Mouse (Mus musculus): ENCODE measurements around the gene Vsnl1. TPM values are rescaled to one million over a fixed set of nuclear protein-coding genes. Genes with fewer than 3 reads are reported as not detected.

The Vsnl1 gene
- total and polyA plus RNA-seq, 3 experiments: not detected

DNA sequence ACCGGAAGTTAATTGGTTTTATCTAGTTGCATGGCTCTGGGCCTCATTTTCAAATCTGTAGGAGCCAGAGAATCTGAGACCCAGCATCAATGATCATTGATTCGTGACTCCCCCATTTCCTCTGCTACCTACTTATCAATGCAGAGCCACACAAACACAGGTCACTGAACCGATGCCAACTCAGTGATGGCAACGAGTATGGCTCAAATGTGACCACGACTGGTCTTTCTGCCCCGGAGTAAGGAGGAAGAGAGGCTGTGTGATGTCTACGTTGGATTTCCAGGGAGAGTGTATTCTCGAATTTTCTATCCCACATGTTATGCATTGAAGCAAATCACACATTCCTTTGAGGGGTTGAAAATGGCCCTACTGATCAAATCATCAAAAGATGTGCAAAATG is 2.0 kb downstream of the Vsnl1 start (continued):
- no peak for TF ChIP-seq ZKSCAN1 (IDR thresholded peaks at IDR 0.05; ENCODE audit: low read depth, low read length)
- no peak for TF ChIP-seq TBP (IDR thresholded peaks at IDR 0.05; ENCODE audit: low read depth, low read length)

GRCm38 (mm10) chr12:11433716-11434115 is 2.7 kb downstream of the Vsnl1 start:
- Histone ChIP-seq H3K27me3 (ENCODE audit: control insufficient read depth in 1 of 2, insufficient read depth in 2 of 2, low read length in 2 of 2) (no peaks in the 10 kb centered on the region), H3K79me2 (ENCODE audit: control insufficient read depth, insufficient read depth, low read length, poor library complexity) (no peaks in the 10 kb centered on the region), H3K36me3 (ENCODE audit: control insufficient read depth in 1 of 2, insufficient read depth in 2 of 2, low read length in 2 of 2) (no peaks in the 10 kb centered on the region), H3K9me3 (replicated peaks; ENCODE audit: insufficient read depth, low read length) (no peaks in the 10 kb centered on the region), H3K4me1 (ENCODE audit: control insufficient read depth in 1 of 2, insufficient read depth in 2 of 2, low read length in 2 of 2) (no peaks in the 10 kb centered on the region), H3K9ac (ENCODE audit: control insufficient read depth, low read depth, low read length, poor library complexity, severe bottlenecking) (no peak overlapping the region), H3K27ac (ENCODE audit: control insufficient read depth, low read depth, low read length) (no peak overlapping the region), H3K4me3 (ENCODE audit: control insufficient read depth in 1 of 2, insufficient read depth in 1 of 2, low read depth in 2 of 2, low read length in 2 of 2) (no peak overlapping the region)
- TF ChIP-seq UBTF (IDR thresholded peaks at IDR 0.05; ENCODE audit: borderline replicate concordance, insufficient read depth, low read depth, low read length) (no peak), GABPA (IDR thresholded peaks at IDR 0.05; ENCODE audit: low read depth, low read length) (no peak), CHD1 (IDR thresholded peaks at IDR 0.05; ENCODE audit: low read depth, low read length) (no peak)
- DNase-seq (ENCODE audit: low read depth, low spot score): no peak

GRCm38 (mm10) chr12:11433126-11433525 is 3.3 kb downstream of the Vsnl1 start:
- Histone ChIP-seq H3K4me3 (ENCODE audit: control insufficient read depth in 1 of 2, insufficient read depth in 1 of 2, low read depth in 2 of 2, low read length in 2 of 2) (no peak overlapping the region), H3K27me3 (ENCODE audit: control insufficient read depth in 1 of 2, insufficient read depth in 2 of 2, low read length in 2 of 2) (no peaks in the 10 kb centered on the region), H3K9ac (ENCODE audit: control insufficient read depth, low read depth, low read length, poor library complexity, severe bottlenecking) (no peak overlapping the region), H3K79me2 (ENCODE audit: control insufficient read depth, insufficient read depth, low read length, poor library complexity) (no peaks in the 10 kb centered on the region), H3K27ac (ENCODE audit: control insufficient read depth, low read depth, low read length) (no peak overlapping the region), H3K9me3 (replicated peaks; ENCODE audit: insufficient read depth, low read length) (no peaks in the 10 kb centered on the region), H3K36me3 (ENCODE audit: control insufficient read depth in 1 of 2, insufficient read depth in 2 of 2, low read length in 2 of 2) (no peaks in the 10 kb centered on the region), H3K4me1 (ENCODE audit: control insufficient read depth in 1 of 2, insufficient read depth in 2 of 2, low read length in 2 of 2) (no peaks in the 10 kb centered on the region)
- no peak for DNase-seq (ENCODE audit: low read depth, low spot score)
- no peak for TF ChIP-seq TCF12 (IDR thresholded peaks at IDR 0.05; ENCODE audit: low read depth, low read length)
- TF ChIP-seq MAFK (IDR thresholded peaks at IDR 0.05; ENCODE audit: borderline replicate concordance, low read depth, low read length): no peak
- no peak for TF ChIP-seq SIN3A (IDR thresholded peaks at IDR 0.05; ENCODE audit: low read length)
- TF ChIP-seq GABPA (IDR thresholded peaks at IDR 0.05; ENCODE audit: low read depth, low read length): no peak
- no peak for TF ChIP-seq BHLHE40 (IDR thresholded peaks at IDR 0.05; ENCODE audit: borderline replicate concordance, low read depth, low read length)
- no peak for TF ChIP-seq EP300 (IDR thresholded peaks at IDR 0.05; ENCODE audit: low read depth in 1 of 2, low read length in 2 of 2)
- no peak for TF ChIP-seq HCFC1 (IDR thresholded peaks at IDR 0.05; ENCODE audit: low read depth, low read length)
- TF ChIP-seq POLR2AphosphoS5 (IDR thresholded peaks at IDR 0.05; ENCODE audit: borderline replicate concordance, low read depth, low read length): no peak

DNA sequence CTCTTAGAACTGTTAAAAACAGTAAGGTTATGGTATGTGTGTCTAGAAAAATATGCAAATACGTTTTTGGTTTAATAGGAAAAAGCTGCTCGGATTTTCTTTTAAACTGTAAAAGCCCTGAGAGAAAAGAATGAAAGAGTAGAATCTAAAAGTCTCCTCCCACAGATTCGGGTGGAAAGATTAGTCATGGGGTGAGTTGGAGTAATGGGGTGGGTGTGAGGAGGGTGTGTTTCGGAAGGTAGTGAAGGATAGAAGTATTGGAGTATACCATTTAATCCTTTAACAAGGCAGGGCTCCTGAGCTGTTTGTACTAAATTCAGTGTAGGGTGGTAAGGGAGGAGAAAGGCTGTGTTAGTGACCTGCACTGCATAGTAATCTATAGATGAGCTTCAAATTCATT is 9.0 kb downstream of the Vsnl1 start:
- Histone ChIP-seq H3K9me3 (replicated peaks; ENCODE audit: insufficient read depth, low read length) (no peaks in the 10 kb centered on the region), H3K4me1 (ENCODE audit: control insufficient read depth in 1 of 2, insufficient read depth in 2 of 2, low read length in 2 of 2) (no peaks in the 10 kb centered on the region), H3K79me2 (ENCODE audit: control insufficient read depth, insufficient read depth, low read length, poor library complexity) (no peaks in the 10 kb centered on the region), H3K4me3 (ENCODE audit: control insufficient read depth in 1 of 2, insufficient read depth in 1 of 2, low read depth in 2 of 2, low read length in 2 of 2) (no peak overlapping the region), H3K27ac (ENCODE audit: control insufficient read depth, low read depth, low read length) (no peak overlapping the region), H3K27me3 (ENCODE audit: control insufficient read depth in 1 of 2, insufficient read depth in 2 of 2, low read length in 2 of 2) (no peaks in the 10 kb centered on the region), H3K9ac (ENCODE audit: control insufficient read depth, low read depth, low read length, poor library complexity, severe bottlenecking) (no peak overlapping the region), H3K36me3 (ENCODE audit: control insufficient read depth in 1 of 2, insufficient read depth in 2 of 2, low read length in 2 of 2) (no peaks in the 10 kb centered on the region)
- no peak for DNase-seq (ENCODE audit: low read depth, low spot score)
- TF ChIP-seq TAL1 (IDR thresholded peaks at IDR 0.05; ENCODE audit: low read length) (no peak), GABPA (IDR thresholded peaks at IDR 0.05; ENCODE audit: low read depth, low read length) (no peak), MAFK (IDR thresholded peaks at IDR 0.05; ENCODE audit: borderline replicate concordance, low read depth, low read length) (no peak), ZKSCAN1 (IDR thresholded peaks at IDR 0.05; ENCODE audit: low read depth, low read length) (no peak), ELF1 (IDR thresholded peaks at IDR 0.05; ENCODE audit: low read depth, low read length) (no peak), MYC (IDR thresholded peaks at IDR 0.05; ENCODE audit: low read depth, low read length) (no peak), CHD1 (IDR thresholded peaks at IDR 0.05; ENCODE audit: low read depth, low read length) (no peak), ZMIZ1 (IDR thresholded peaks at IDR 0.05; ENCODE audit: low read depth, low read length) (no peak), USF1 (IDR thresholded peaks at IDR 0.05; ENCODE audit: low read depth, low read length) (no peak), POLR2A (IDR thresholded peaks at IDR 0.05; ENCODE audit: control insufficient read depth in 1 of 2, insufficient read depth in 1 of 2, low read depth in 1 of 2, low read length in 2 of 2, poor library complexity in 1 of 2) (no peak), HCFC1 (IDR thresholded peaks at IDR 0.05; ENCODE audit: low read depth, low read length) (no peak), CHD2 (IDR thresholded peaks at IDR 0.05; ENCODE audit: low read length) (no peak), ZC3H11A (IDR thresholded peaks at IDR 0.05; ENCODE audit: low read depth, low read length) (no peak)
